Mouse (Mus musculus) hindbrain, embryonic 16.5 days (tissue): ENCODE data around the gene 2310034G01Rik. TPM values are rescaled to one million over a fixed set of nuclear protein-coding genes. Genes with fewer than 3 reads are reported as not detected.

Source experiments
- ATAC-seq: fragments of 200-750 bp; cut with Nextera tagmentation; 2 replicates; pipeline ENCODE4 v1.8.0; 2017; ENCODE audit warnings: moderate TSS enrichment, moderate library complexity
- H3K27ac ChIP-seq: fragments of 300-500 bp; sonication (generic); 2 replicates; pipeline ENCODE4 v1.5.1; 2014; ENCODE audit warnings: low read depth, mild to moderate bottlenecking, control low read depth, low read length, moderate library complexity
- H3K27me3 ChIP-seq: fragments of 300-500 bp; sonication (generic); replicated peaks from 2 replicates; pipeline ENCODE4 v1.6.1; 2014; ENCODE audit warnings: low read length; ENCODE audit not compliant: control insufficient read depth, insufficient read depth
- H3K36me3 ChIP-seq: fragments of 300-500 bp; sonication (generic); 2 replicates; pipeline ENCODE4 v1.6.1; 2014; ENCODE audit warnings: mild to moderate bottlenecking, low read length, moderate library complexity, mixed read lengths; ENCODE audit not compliant: control insufficient read depth, insufficient read depth
- H3K4me1 ChIP-seq: fragments of 300-500 bp; sonication (generic); 2 replicates; pipeline ENCODE4 v1.6.1; 2014; ENCODE audit warnings: low read depth, low read length; ENCODE audit not compliant: control insufficient read depth, insufficient read depth
- H3K4me2 ChIP-seq: fragments of 300-500 bp; sonication (generic); 2 replicates; pipeline ENCODE4 v1.6.1; 2014; ENCODE audit warnings: mild to moderate bottlenecking, low read length, control low read depth, moderate library complexity
- H3K4me3 ChIP-seq: fragments of 300-500 bp; sonication (generic); 2 replicates; pipeline ENCODE4 v1.5.1; 2014; ENCODE audit warnings: mild to moderate bottlenecking, low read length, control low read depth, moderate library complexity
- H3K9ac ChIP-seq: fragments of 300-500 bp; sonication (generic); 2 replicates; pipeline ENCODE4 v1.6.1; 2014; ENCODE audit warnings: low read depth, mild to moderate bottlenecking, control low read depth, low read length, moderate library complexity
- H3K9me3 ChIP-seq: fragments of 300-500 bp; sonication (generic); 2 replicates; pipeline ENCODE4 v1.6.1; 2014; ENCODE audit warnings: mild to moderate bottlenecking, low read length, moderate library complexity; ENCODE audit not compliant: control insufficient read depth
- WGBS: fragments of 180-500 bp; shearing (Covaris S2); extraction: QIAGEN DNeasy Blood & Tissue Kit; methylation state at CpG from one replicate; pipeline ENCODE4 v1.1.7; 2014; 5-methylcytosine and 5-hydroxymethylcytosine counted together
- microRNA counts: library from miRNA; unstranded; fragments of <30 nt; microRNA quantifications from one replicate; lab custom pipeline; 2016
- microRNA-seq: library from miRNA; unstranded; fragments of <30 nt; microRNA quantifications from one replicate; pipeline ENCODE4, GENCODE M21; 2017
- polyA plus RNA-seq: library from polyadenylated mRNA; unstranded; fragments of >200 nt; fragmentation: Nextera tagmentation; extraction: Ambion mirVana; gene quantifications from 2 replicates; pipeline ENCODE4 v1.2.1, GENCODE M21; 2015

2310034G01Rik gene
- polyA plus RNA-seq, 1 experiment from 2014 or later, result 2.4 TPM

DNA sequence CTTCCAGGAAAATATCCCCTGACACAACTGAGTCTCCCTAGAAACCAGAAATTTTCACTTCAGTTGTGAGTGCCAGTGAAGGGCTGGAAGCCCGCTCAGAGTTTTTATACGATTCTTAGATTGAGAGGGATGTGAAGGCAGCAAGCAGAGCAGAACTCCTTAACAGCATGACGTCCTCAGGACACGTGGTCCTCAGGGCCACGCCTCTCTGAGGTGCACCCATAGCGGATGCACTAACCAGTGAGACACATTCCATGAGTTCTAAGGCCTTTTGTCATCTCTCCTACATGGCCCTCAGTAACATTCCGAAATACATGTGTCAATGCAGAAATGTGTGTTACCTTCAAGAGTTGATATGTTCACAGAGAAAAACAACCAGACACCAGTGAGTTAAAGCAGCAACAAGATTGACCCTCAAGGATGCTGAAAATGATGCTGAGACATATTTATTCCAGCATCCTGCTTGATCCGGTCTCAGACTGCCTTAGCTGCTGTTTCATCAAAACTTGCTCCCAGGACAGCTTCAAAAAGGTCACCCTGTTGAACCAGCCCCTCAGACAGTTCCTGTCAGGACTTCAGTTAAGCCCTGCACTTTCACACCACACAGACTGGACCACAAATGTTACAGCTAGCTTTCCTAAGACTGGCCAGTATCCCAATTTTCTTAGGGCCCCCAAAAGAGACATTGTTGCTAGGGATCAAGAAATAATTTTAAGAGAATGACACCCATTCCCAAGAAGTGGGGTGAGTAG, 49.6 kb downstream of the 2310034G01Rik start:
- no peaks in the 10 kb centered on the region for H3K36me3 ChIP-seq
- no peak overlapping the region for H3K4me3 ChIP-seq
- WGBS, result 41% methylated on average over 8 of the region's 8 CpGs
- no peaks in the 10 kb centered on the region for H3K9me3 ChIP-seq
- no peak overlapping the region for H3K9ac ChIP-seq
- H3K4me1 ChIP-seq, result peaks cover 7% of the 10 kb centered on the region
- peaks cover 2% of the 10 kb centered on the region; the same call in 1 of the 2 replicates for H3K27me3 ChIP-seq
- H3K4me2 ChIP-seq, result no peak overlapping the region
- ATAC-seq, result no peak
- H3K27ac ChIP-seq, result no peak overlapping the region

MicroRNAs within 50 kb of the gene (microRNA counts, 519-probe panel; counts per million panel counts)
- microRNA mmu-miR-146b (lab: Ali Mortazavi, UCI), result 2,287 counts per million, percentile 52 among the panel's probes with 10 or more counts

Small RNA genes lying within 50 kb of the gene (microRNA-seq; reads per million reads assigned to microRNA genes)
- gene Mir146b, result 3.1 reads per million, percentile 8 among the genes with 10 or more reads in this experiment

Other genes with a start within 250 kb of the 2310034G01Rik start
- gene Elovl3, start 218.4 kb downstream of the 2310034G01Rik start, polyA plus RNA-seq, result not detected in 2 replicates
- 0.20 and 0.81 TPM in 2 replicates for gene Pitx3, start 202.0 kb downstream of the 2310034G01Rik start, polyA plus RNA-seq
- 60.3 and 71.0 TPM in 2 replicates for gene Gbf1, start 197.8 kb downstream of the 2310034G01Rik start, polyA plus RNA-seq
- gene Nfkb2, start 46.0 kb downstream of the 2310034G01Rik start, polyA plus RNA-seq, result 2.4 and 3.3 TPM in 2 replicates
- gene Psd, start 23.1 kb downstream of the 2310034G01Rik start, polyA plus RNA-seq, result 99.1 and 112 TPM in 2 replicates
- gene Fbxl15, start 22.1 kb downstream of the 2310034G01Rik start, polyA plus RNA-seq, result 49.4 and 55.6 TPM in 2 replicates
- 343 and 362 TPM in 2 replicates for gene Cuedc2, start 11.6 kb downstream of the 2310034G01Rik start, polyA plus RNA-seq
- gene Mfsd13a, start 9.2 kb downstream of the 2310034G01Rik start, polyA plus RNA-seq, result 13.0 and 13.4 TPM in 2 replicates
- 351 and 369 TPM in 2 replicates for gene Actr1a, start 45.4 kb upstream of the 2310034G01Rik start, polyA plus RNA-seq
- gene Sufu, start 46.6 kb upstream of the 2310034G01Rik start, polyA plus RNA-seq, result 19.8 and 24.2 TPM in 2 replicates
- 23.4 and 27.6 TPM in 2 replicates for gene Trim8, start 151.4 kb upstream of the 2310034G01Rik start, polyA plus RNA-seq
- gene Arl3, start 222.9 kb upstream of the 2310034G01Rik start, polyA plus RNA-seq, result 211 and 247 TPM in 2 replicates
- gene Sfxn2, start 223.1 kb upstream of the 2310034G01Rik start, polyA plus RNA-seq, result 9.9 and 10.5 TPM in 2 replicates
- gene Wbp1l, start 248.8 kb upstream of the 2310034G01Rik start, polyA plus RNA-seq, result 32.0 and 40.0 TPM in 2 replicates